Mouse (Mus musculus) hindbrain, embryonic 14.5 days (tissue): ENCODE results near the gene R3hcc1l. TPM values are rescaled to one million over a fixed set of nuclear protein-coding genes. Genes with fewer than 3 reads are reported as not detected.

Experiments
- ATAC-seq: fragments of 200-750 bp; cut with Nextera tagmentation; 2 replicates; pipeline ENCODE4 v1.8.0; 2017; ENCODE audit warnings: moderate number of reproducible peaks, mild to moderate bottlenecking, moderate TSS enrichment, moderate library complexity; ENCODE audit not compliant: low FRiP score
- DNase-seq: peaks from one replicate; pipeline ENCODE4 v3.0.0-alpha.2; 2015; ENCODE audit warnings: low spot score
- H3K27ac ChIP-seq: fragments of 300-500 bp; sonication (generic); 2 replicates; pipeline ENCODE4 v1.5.1; 2014; ENCODE audit warnings: mild to moderate bottlenecking, moderate library complexity
- H3K27me3 ChIP-seq: fragments of 300-500 bp; sonication (generic); 2 replicates; pipeline ENCODE4 v1.6.1; 2014; ENCODE audit warnings: mild to moderate bottlenecking, low read length, mixed read lengths; ENCODE audit not compliant: control insufficient read depth, insufficient read depth
- H3K36me3 ChIP-seq: fragments of 300-500 bp; sonication (generic); replicated peaks from 2 replicates; pipeline ENCODE4 v1.6.1; 2014; ENCODE audit not compliant: control insufficient read depth, insufficient read depth
- H3K4me1 ChIP-seq: fragments of 300-500 bp; sonication (generic); replicated peaks from 2 replicates; pipeline ENCODE4 v1.6.1; 2014; ENCODE audit warnings: antibody characterized with exemption, low read length, mixed read lengths; ENCODE audit not compliant: control insufficient read depth, insufficient read depth
- H3K4me2 ChIP-seq: fragments of 300-500 bp; sonication (generic); replicated peaks from 2 replicates; pipeline ENCODE4 v1.6.1; 2014; ENCODE audit warnings: mild to moderate bottlenecking, moderate library complexity
- H3K4me3 ChIP-seq: fragments of 300-500 bp; sonication (generic); replicated peaks from 2 replicates; pipeline ENCODE4 v1.5.1; 2014; ENCODE audit warnings: mild to moderate bottlenecking, low read length
- H3K9ac ChIP-seq: fragments of 300-500 bp; sonication (generic); 2 replicates; pipeline ENCODE4 v1.6.1; 2014
- H3K9me3 ChIP-seq: fragments of 300-500 bp; sonication (generic); 2 replicates; pipeline ENCODE4 v1.6.1; 2016; ENCODE audit warnings: low read length; ENCODE audit not compliant: control insufficient read depth
- WGBS: fragments of 180-500 bp; shearing (Covaris S2); extraction: QIAGEN DNeasy Blood & Tissue Kit; methylation state at CpG from one replicate; pipeline ENCODE4 v1.1.7; 2014; 5-methylcytosine and 5-hydroxymethylcytosine counted together
- polyA plus RNA-seq: library from polyadenylated mRNA; unstranded; fragments of >200 nt; fragmentation: Nextera tagmentation; extraction: Ambion mirVana; gene quantifications from 2 replicates; pipeline ENCODE4 v1.2.1, GENCODE M21; 2014

Gene R3hcc1l
- polyA plus RNA-seq, 1 experiment from 2014 or later = 12.7 TPM

DNA sequence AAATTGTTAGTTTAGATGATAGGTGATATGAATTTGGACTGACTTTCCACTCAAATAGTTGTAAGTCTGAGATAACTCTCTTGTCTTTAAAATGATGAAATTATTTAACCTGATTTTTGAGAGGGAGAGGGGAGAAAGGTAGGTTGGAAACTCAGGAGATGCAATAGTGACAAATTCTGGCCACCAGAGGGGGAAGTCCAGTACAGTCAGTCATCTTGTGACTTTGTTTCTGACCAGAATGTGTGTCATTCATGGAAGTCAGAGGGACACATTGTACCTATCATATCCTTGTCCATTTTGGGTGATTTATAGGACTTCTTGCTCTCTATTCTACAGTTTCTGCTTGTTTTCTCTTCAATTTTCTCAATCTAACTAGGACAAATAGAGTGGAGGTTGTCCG lies 19.0 kb downstream of the R3hcc1l start:
- no peaks in the 10 kb centered on the region for H3K27me3 ChIP-seq
- DNase-seq (no peak), ATAC-seq (no peak)
- H3K9ac ChIP-seq = no peak overlapping the region
- no peaks in the 10 kb centered on the region for H3K9me3 ChIP-seq
- no peak overlapping the region for H3K4me3 ChIP-seq
- peaks cover 8% of the 10 kb centered on the region; the same call in 1 of the 2 replicates for H3K4me1 ChIP-seq
- no peak overlapping the region for H3K4me2 ChIP-seq
- no peaks in the 10 kb centered on the region for H3K36me3 ChIP-seq
- no peak overlapping the region for H3K27ac ChIP-seq
- 97% methylated on average over 1 of the region's 1 CpGs for WGBS

DNA sequence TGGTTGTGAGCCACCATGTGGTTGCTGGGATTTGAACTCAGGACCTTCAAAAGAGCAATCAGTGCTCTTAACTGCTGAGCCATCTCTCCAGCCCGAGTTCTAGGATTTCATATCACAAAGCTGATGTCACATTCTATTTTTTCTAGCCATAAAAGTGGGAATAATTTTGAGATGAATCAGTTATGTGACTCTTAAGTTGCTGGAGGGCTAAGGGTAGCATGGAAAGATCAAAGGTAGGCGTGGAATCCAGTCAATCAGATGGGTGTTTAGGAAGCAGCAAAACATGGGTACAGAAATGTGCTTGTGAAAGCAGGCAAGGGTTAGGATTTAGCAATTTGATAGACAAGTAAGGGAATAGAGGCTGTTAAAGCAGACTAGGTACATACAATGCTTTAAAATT lies 20.4 kb downstream of the R3hcc1l start:
- Histone ChIP-seq H3K9ac (no peak overlapping the region), H3K4me3 (no peak overlapping the region), H3K36me3 (no peaks in the 10 kb centered on the region), H3K27me3 (no peaks in the 10 kb centered on the region), H3K27ac (no peak overlapping the region), H3K9me3 (no peaks in the 10 kb centered on the region), H3K4me2 (no peak overlapping the region), H3K4me1 (peaks cover 8% of the 10 kb centered on the region; the same call in 1 of the 2 replicates)
- no peak for DNase-seq
- no peak for ATAC-seq
- WGBS = 88% methylated on average over 2 of the region's 2 CpGs

DNA sequence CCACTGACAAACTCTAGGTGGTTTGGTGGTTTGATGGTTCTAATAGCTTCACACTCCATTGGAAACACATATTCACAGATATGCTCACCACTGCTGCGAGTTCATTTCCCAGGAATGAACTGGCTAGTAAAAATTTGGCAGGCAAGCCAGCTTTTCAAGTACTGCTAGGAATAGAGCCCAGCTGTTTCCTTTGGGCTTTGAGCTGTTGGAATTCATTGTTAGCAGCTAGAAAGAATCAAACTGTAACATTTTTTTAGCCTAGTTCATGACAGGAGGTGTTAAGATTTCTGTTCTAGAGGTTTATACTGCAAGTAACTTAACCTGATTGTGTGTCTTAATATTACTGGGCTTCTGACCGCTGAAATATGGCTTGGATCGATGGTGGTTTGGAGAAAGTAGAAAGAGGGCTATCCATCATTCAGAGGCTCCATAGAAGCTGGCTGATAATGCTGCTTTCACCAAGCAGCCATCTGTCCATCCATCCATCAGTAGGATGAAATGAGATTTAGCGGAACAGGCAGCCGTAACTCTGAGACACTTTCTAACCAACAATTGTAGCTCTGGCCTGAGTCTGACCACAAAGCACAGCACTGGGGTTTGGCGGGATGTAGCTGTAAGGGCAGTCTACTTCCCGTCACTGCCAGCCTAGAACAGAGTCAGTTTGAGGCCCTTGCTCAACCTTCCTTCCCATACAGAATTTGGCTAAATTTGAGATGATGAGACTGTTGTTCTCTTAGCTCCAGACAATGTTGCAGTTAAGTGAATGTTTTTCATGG lies 21.0 kb downstream of the R3hcc1l start:
- H3K36me3 ChIP-seq = no peaks in the 10 kb centered on the region
- no peak overlapping the region for H3K4me2 ChIP-seq
- peaks cover 8% of the 10 kb centered on the region; the same call in 1 of the 2 replicates for H3K4me1 ChIP-seq
- H3K27me3 ChIP-seq = no peaks in the 10 kb centered on the region
- H3K4me3 ChIP-seq = no peak overlapping the region
- ATAC-seq = no peak
- DNase-seq = no peak
- no peak overlapping the region for H3K27ac ChIP-seq
- no peak overlapping the region for H3K9ac ChIP-seq
- 53% methylated on average over 7 of the region's 7 CpGs for whole genome bisulfite sequencing
- H3K9me3 ChIP-seq = no peaks in the 10 kb centered on the region

GRCm38 (mm10) chr19:42540649-42541048 lies 22.1 kb downstream of the R3hcc1l start:
- Histone ChIP-seq H3K4me3 (no peak overlapping the region), H3K4me1 (peaks cover 8% of the 10 kb centered on the region; the same call in 1 of the 2 replicates), H3K27me3 (no peaks in the 10 kb centered on the region), H3K4me2 (no peak overlapping the region), H3K9ac (no peak overlapping the region), H3K9me3 (no peaks in the 10 kb centered on the region), H3K27ac (no peak overlapping the region), H3K36me3 (no peaks in the 10 kb centered on the region)
- WGBS = 42% methylated on average over 3 of the region's 3 CpGs
- DNase-seq (no peak), ATAC-seq (no peak)

DNA sequence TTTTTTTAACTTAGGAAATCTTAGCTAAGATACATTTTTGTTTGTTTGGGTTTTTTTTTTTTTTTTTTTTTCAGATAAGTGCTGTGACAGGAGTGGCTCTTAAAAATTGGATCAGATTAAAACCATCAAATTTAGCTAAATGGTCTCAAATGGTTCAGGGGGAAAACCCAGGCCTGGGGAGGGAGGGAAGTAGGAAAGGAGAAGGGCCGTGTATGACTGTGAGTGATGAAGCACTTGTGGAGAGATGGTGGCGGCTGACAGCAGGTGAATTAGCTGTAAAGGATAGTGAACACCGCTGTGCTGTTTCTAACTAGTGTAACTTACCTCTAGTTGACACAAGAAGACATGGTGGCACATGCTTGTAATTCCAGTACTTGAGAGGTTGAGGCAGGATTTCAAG lies 40.1 kb downstream of the R3hcc1l start:
- no peak for DNase-seq
- ATAC-seq = no peak
- H3K4me3 ChIP-seq = no peak overlapping the region
- 87% methylated on average over 3 of the region's 3 CpGs for WGBS
- H3K9me3 ChIP-seq = no peaks in the 10 kb centered on the region
- H3K27me3 ChIP-seq = no peaks in the 10 kb centered on the region
- H3K4me1 ChIP-seq = no peaks in the 10 kb centered on the region
- H3K4me2 ChIP-seq = no peak overlapping the region
- no peak overlapping the region for H3K27ac ChIP-seq
- H3K36me3 ChIP-seq = peaks cover 8% of the 10 kb centered on the region; the same call in 1 of the 2 replicates
- no peak overlapping the region for H3K9ac ChIP-seq

- no peaks in the 10 kb centered on the region for H3K9me3 ChIP-seq
- H3K9ac ChIP-seq = no peak overlapping the region
- no peaks in the 10 kb centered on the region for H3K4me1 ChIP-seq
- no peak overlapping the region for H3K4me2 ChIP-seq
- no peak overlapping the region for H3K4me3 ChIP-seq
- H3K27ac ChIP-seq = no peak overlapping the region
- peaks cover 11% of the 10 kb centered on the region; the same call in 1 of the 2 replicates for H3K36me3 ChIP-seq
- H3K27me3 ChIP-seq = no peaks in the 10 kb centered on the region
- 93% methylated on average over 1 of the region's 1 CpGs for WGBS
- no peak for ATAC-seq
- DNase-seq = no peak
These were observed 43.4 kb downstream of the R3hcc1l start for GRCm38 (mm10) chr19:42561991-42562390.

GRCm38 (mm10) chr19:42562981-42563380 lies 44.4 kb downstream of the R3hcc1l start:
- no peak overlapping the region for H3K4me3 ChIP-seq
- no peak overlapping the region for H3K9ac ChIP-seq
- no peak overlapping the region for H3K4me2 ChIP-seq
- H3K9me3 ChIP-seq = no peaks in the 10 kb centered on the region
- DNase-seq (no peak), ATAC-seq (no peak)
- H3K27me3 ChIP-seq = no peaks in the 10 kb centered on the region
- H3K36me3 ChIP-seq = peaks cover 11% of the 10 kb centered on the region; the same call in 1 of the 2 replicates
- H3K4me1 ChIP-seq = no peaks in the 10 kb centered on the region
- WGBS = 92% methylated on average over 3 of the region's 3 CpGs
- no peak overlapping the region for H3K27ac ChIP-seq

- Histone ChIP-seq H3K4me1 (no peaks in the 10 kb centered on the region), H3K4me2 (no peak overlapping the region), H3K27me3 (no peaks in the 10 kb centered on the region), H3K36me3 (peaks cover 11% of the 10 kb centered on the region; the same call in 1 of the 2 replicates), H3K9me3 (no peaks in the 10 kb centered on the region), H3K27ac (no peak overlapping the region), H3K9ac (no peak overlapping the region), H3K4me3 (no peak overlapping the region)
- WGBS = 92% methylated on average over 3 of the region's 3 CpGs
- no peak for ATAC-seq
- no peak for DNase-seq
These were observed 45.2 kb downstream of the R3hcc1l start for GRCm38 (mm10) chr19:42563726-42564270.

- DNase-seq = no peak
- no peak overlapping the region for H3K4me2 ChIP-seq
- no peaks in the 10 kb centered on the region for H3K9me3 ChIP-seq
- no peak overlapping the region for H3K4me3 ChIP-seq
- WGBS = 95% methylated on average over 4 of the region's 4 CpGs
- ATAC-seq = no peak
- peaks cover 11% of the 10 kb centered on the region; the same call in 1 of the 2 replicates for H3K36me3 ChIP-seq
- H3K4me1 ChIP-seq = no peaks in the 10 kb centered on the region
- H3K27ac ChIP-seq = no peak overlapping the region
- H3K9ac ChIP-seq = no peak overlapping the region
- H3K27me3 ChIP-seq = no peaks in the 10 kb centered on the region
These were observed 47.9 kb downstream of the R3hcc1l start for GRCm38 (mm10) chr19:42566283-42567019.
